Mouse (Mus musculus): ENCODE data around the gene Zfr2. TPM values are rescaled to one million over a fixed set of nuclear protein-coding genes. Genes with fewer than 3 reads are reported as not detected.
A peak's percentile ranks its signal among the peaks of the same experiment; 100 is the strongest.

The Zfr2 gene
- total and polyA plus RNA-seq, 3 experiments, result 0.81 to 1.4 TPM; not detected in 1

DNA sequence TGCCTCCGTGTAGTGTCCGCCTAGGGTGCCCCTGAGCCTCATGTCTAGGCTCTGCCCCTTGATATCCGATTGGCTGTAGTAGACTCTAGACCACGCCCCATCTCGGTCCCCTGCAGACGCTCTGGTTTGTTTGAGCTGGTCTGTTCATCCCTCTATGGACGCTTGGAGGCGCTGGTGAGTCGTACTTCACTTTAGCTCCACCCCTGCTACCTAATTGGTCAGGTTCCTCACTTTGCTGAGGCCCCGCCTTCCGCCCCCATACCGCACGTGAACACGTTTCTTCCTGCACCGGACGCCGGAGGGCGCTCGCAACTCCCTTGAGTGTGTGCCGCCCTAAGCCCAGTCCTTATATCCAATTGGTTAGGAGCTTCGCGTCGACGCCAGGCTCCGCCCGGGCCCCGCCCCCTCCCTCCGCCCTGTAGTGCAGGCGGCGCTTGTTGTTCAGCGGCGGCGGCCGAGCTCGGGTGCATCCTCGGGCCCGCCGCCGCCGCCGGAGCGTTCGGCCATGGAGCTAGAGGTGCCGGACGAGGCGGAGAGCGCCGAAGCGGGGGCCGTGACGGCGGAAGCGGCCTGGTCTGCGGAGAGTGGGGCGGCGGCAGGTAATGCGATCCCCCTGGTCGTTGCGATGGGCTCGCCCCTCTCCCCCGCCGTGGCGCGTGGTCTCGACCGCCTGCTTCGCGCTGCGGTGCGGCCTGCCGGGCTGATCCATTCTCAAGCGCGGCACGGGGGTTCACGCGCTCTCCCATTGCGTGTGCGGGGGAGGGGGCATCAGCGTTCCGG, 59.8 kb downstream of the Zfr2 start, which contains the start of gene Pip5k1c (continued):
- TF ChIP-seq MAZ (IDR thresholded peaks at IDR 0.05; ENCODE audit: low read depth, low read length), result peak; percentile 71; the same call in 1 of the 2 replicates
- TF ChIP-seq GATA1 (IDR thresholded peaks at IDR 0.05; ENCODE audit: low read depth, low read length), result no peak
- TF ChIP-seq USF2 (IDR thresholded peaks at IDR 0.05; ENCODE audit: borderline replicate concordance in 1 of 2, insufficient read depth in 1 of 2, low read depth in 1 of 2, low read length in 2 of 2), result no peak

DNA sequence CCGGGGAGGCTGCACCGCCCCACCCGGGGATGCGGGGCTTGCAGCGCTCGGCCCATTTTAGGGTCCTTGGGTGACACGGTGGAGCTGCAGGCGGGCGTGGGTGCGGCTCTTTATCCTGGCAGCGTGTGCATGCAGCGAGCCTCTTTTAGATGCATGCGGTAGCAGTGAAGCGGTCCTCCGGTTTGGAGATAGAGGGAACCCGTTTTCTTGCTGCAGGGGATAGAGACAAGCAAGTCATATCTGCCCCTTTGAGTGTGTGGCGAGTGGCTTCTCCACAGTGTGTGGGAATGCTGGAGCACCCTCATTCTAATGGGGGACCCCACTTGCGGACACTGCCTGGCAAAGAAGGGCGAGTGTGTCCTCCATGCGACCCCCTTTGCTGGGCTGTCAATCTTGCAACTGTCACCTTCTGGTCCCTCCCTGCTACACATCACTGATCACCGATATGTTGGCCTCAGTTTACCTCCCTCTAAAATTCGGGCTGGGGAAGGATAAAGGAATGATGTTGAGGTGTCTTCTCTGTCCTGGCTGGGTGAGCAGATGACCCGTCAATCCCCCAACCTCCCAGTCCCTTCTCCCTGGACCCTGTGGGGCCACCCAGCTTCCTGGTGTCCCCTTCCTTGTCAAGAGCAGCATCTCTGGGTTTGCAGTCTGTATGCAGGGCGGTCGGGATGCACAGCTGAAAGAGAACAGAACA, 60.5 kb downstream of the Zfr2 start:
- TF ChIP-seq MYC (IDR thresholded peaks at IDR 0.05; ENCODE audit: low read depth, low read length), result 0 out of 2 replicates have a peak, but pooled peaks have one; percentile 52
- TF ChIP-seq SIN3A (IDR thresholded peaks at IDR 0.05; ENCODE audit: low read length), result peak; percentile 63; the same call in 1 of the 2 replicates
- TF ChIP-seq MAZ (IDR thresholded peaks at IDR 0.05; ENCODE audit: low read depth, low read length), result no peak
- TF ChIP-seq USF1 (IDR thresholded peaks at IDR 0.05; ENCODE audit: low read depth, low read length), result no peak
- TF ChIP-seq MXI1 (IDR thresholded peaks at IDR 0.05; ENCODE audit: low read depth, low read length), result peak; percentile 87

GRCm38 (mm10) chr10:81294442-81294841, 61.5 kb downstream of the Zfr2 start:
- H3K79me2 ChIP-seq (ENCODE audit: control insufficient read depth, insufficient read depth, low read length, poor library complexity), result peaks cover 62% of the 10 kb centered on the region
- peak; percentile 34 for DNase-seq (ENCODE audit: low read depth, low spot score)
- H3K4me3 ChIP-seq (ENCODE audit: control insufficient read depth in 1 of 2, insufficient read depth in 1 of 2, low read depth in 2 of 2, low read length in 2 of 2), result peak overlapping the region; percentile 86 to 91; a peak in 2 of 4 replicates
- H3K27me3 ChIP-seq (ENCODE audit: control insufficient read depth in 1 of 2, insufficient read depth in 2 of 2, low read length in 2 of 2), result no peaks in the 10 kb centered on the region
- H3K9me3 ChIP-seq (replicated peaks; ENCODE audit: insufficient read depth, low read length), result no peaks in the 10 kb centered on the region
- peaks cover 11 to 33% of the 10 kb centered on the region in 2 experiments for H3K4me1 ChIP-seq (ENCODE audit: control insufficient read depth in 1 of 2, insufficient read depth in 2 of 2, low read length in 2 of 2)
- peaks cover 0 to 20% of the 10 kb centered on the region in 2 experiments; a peak in 2 of 4 replicates for H3K36me3 ChIP-seq (ENCODE audit: control insufficient read depth in 1 of 2, insufficient read depth in 2 of 2, low read length in 2 of 2)
- TF ChIP-seq RAD21 (IDR thresholded peaks at IDR 0.05; ENCODE audit: low read depth, low read length), result no peak
- no peak for TF ChIP-seq NELFE (IDR thresholded peaks at IDR 0.05; ENCODE audit: low read depth, low read length)
- no peak for TF ChIP-seq MAFK (IDR thresholded peaks at IDR 0.05; ENCODE audit: borderline replicate concordance, low read depth, low read length)
- no peak for TF ChIP-seq SIN3A (IDR thresholded peaks at IDR 0.05; ENCODE audit: low read length)
- no peak for TF ChIP-seq ELF1 (IDR thresholded peaks at IDR 0.05; ENCODE audit: low read depth, low read length)
- no peak for TF ChIP-seq RCOR1 (IDR thresholded peaks at IDR 0.05; ENCODE audit: low read depth, low read length)
- no peak for TF ChIP-seq MAZ (IDR thresholded peaks at IDR 0.05; ENCODE audit: low read depth, low read length)
- no peak for TF ChIP-seq MYC (IDR thresholded peaks at IDR 0.05; ENCODE audit: low read depth, low read length)
- TF ChIP-seq E2F4 (IDR thresholded peaks at IDR 0.05; ENCODE audit: borderline replicate concordance, low read depth, low read length), result no peak
- no peak for TF ChIP-seq GATA1 (IDR thresholded peaks at IDR 0.05; ENCODE audit: low read depth, low read length)
- no peak for TF ChIP-seq BHLHE40 (IDR thresholded peaks at IDR 0.05; ENCODE audit: borderline replicate concordance, low read depth, low read length)
- no peak for TF ChIP-seq MEF2A (IDR thresholded peaks at IDR 0.05; ENCODE audit: extremely low read depth, insufficient replicate concordance, low read depth, low read length, poor library complexity, severe bottlenecking)
- TF ChIP-seq POLR2A (IDR thresholded peaks at IDR 0.05; ENCODE audit: control insufficient read depth in 1 of 2, insufficient read depth in 1 of 2, low read depth in 1 of 2, low read length in 2 of 2, poor library complexity in 1 of 2), result no peak
- no peak for TF ChIP-seq POLR2AphosphoS5 (IDR thresholded peaks at IDR 0.05; ENCODE audit: borderline replicate concordance, low read depth, low read length)
- no peak for TF ChIP-seq ZC3H11A (IDR thresholded peaks at IDR 0.05; ENCODE audit: low read depth, low read length)
- no peak for TF ChIP-seq TAL1 (IDR thresholded peaks at IDR 0.05; ENCODE audit: low read length)
- no peak for TF ChIP-seq NRF1 (IDR thresholded peaks at IDR 0.05; ENCODE audit: insufficient read depth, low read depth, low read length, poor library complexity, severe bottlenecking)
- peak overlapping the region; percentile 88 for H3K9ac ChIP-seq (ENCODE audit: control insufficient read depth, low read depth, low read length, poor library complexity, severe bottlenecking)
- H3K27ac ChIP-seq (ENCODE audit: control insufficient read depth, low read depth, low read length), result no peak overlapping the region

More for the DNA sequence above, 60.5 kb downstream of the Zfr2 start:
- Histone ChIP-seq H3K9ac (ENCODE audit: control insufficient read depth, low read depth, low read length, poor library complexity, severe bottlenecking) (peak overlapping the region; percentile 88), H3K4me1 (ENCODE audit: control insufficient read depth in 1 of 2, insufficient read depth in 2 of 2, low read length in 2 of 2) (peaks cover 11 to 32% of the 10 kb centered on the region in 2 experiments), H3K36me3 (ENCODE audit: control insufficient read depth in 1 of 2, insufficient read depth in 2 of 2, low read length in 2 of 2) (peaks cover 0 to 20% of the 10 kb centered on the region in 2 experiments; a peak in 2 of 4 replicates), H3K4me3 (ENCODE audit: control insufficient read depth in 1 of 2, insufficient read depth in 1 of 2, low read depth in 2 of 2, low read length in 2 of 2) (peak overlapping the region; percentile 86 to 91), H3K79me2 (ENCODE audit: control insufficient read depth, insufficient read depth, low read length, poor library complexity) (peaks cover 53% of the 10 kb centered on the region), H3K27me3 (ENCODE audit: control insufficient read depth in 1 of 2, insufficient read depth in 2 of 2, low read length in 2 of 2) (no peaks in the 10 kb centered on the region), H3K27ac (ENCODE audit: control insufficient read depth, low read depth, low read length) (peak overlapping the region; percentile 24), H3K9me3 (replicated peaks; ENCODE audit: insufficient read depth, low read length) (no peaks in the 10 kb centered on the region)
- DNase-seq (ENCODE audit: low read depth, low spot score), result peak; percentile 23

Data from MEL (cell line).